Mouse (Mus musculus) intestine, postnatal 0 days (tissue): ENCODE data around the gene Wwp2. TPM values are rescaled to one million over a fixed set of nuclear protein-coding genes. Genes with fewer than 3 reads are reported as not detected.

Experiments
- ATAC-seq: fragments of 200-750 bp; cut with Nextera tagmentation; 2 replicates; pipeline ENCODE4 v1.8.0; 2017; ENCODE audit warnings: mild to moderate bottlenecking, moderate TSS enrichment, moderate library complexity
- H3K27ac ChIP-seq: fragments of 300-500 bp; sonication (generic); 2 replicates; pipeline ENCODE4 v1.5.1; 2014; ENCODE audit warnings: mild to moderate bottlenecking, low read depth, low read length, moderate library complexity
- H3K27me3 ChIP-seq: fragments of 300-500 bp; sonication (generic); replicated peaks from 2 replicates; pipeline ENCODE4 v1.6.1; 2014; ENCODE audit warnings: low read length, mixed read lengths; ENCODE audit not compliant: control insufficient read depth, insufficient read depth
- H3K36me3 ChIP-seq: fragments of 300-500 bp; sonication (generic); 2 replicates; pipeline ENCODE4 v1.6.1; 2014; ENCODE audit warnings: mild to moderate bottlenecking, moderate library complexity; ENCODE audit not compliant: control insufficient read depth, insufficient read depth
- H3K4me1 ChIP-seq: fragments of 300-500 bp; sonication (generic); replicated peaks from 2 replicates; pipeline ENCODE4 v1.6.1; 2014; ENCODE audit warnings: antibody characterized with exemption, low read length, mixed read lengths; ENCODE audit not compliant: control insufficient read depth, insufficient read depth
- H3K4me2 ChIP-seq: fragments of 300-500 bp; sonication (generic); replicated peaks from 2 replicates; pipeline ENCODE4 v1.6.1; 2014; ENCODE audit warnings: low read depth, mild to moderate bottlenecking, moderate library complexity
- H3K4me3 ChIP-seq: fragments of 300-500 bp; sonication (generic); 2 replicates; pipeline ENCODE4 v1.5.1; 2014; ENCODE audit warnings: low read depth, low read length
- H3K9ac ChIP-seq: fragments of 300-500 bp; sonication (generic); 2 replicates; pipeline ENCODE4 v1.6.1; 2014; ENCODE audit warnings: mild to moderate bottlenecking, low read depth, low read length
- H3K9me3 ChIP-seq: fragments of 300-500 bp; sonication (generic); 2 replicates; pipeline ENCODE4 v1.6.1; 2016; ENCODE audit warnings: mixed run types; ENCODE audit not compliant: control insufficient read depth
- CTCF ChIP-seq: sonication (generic); IDR thresholded peaks from 2 replicates; pipeline ENCODE4 v1.5.1; 2016; ENCODE audit warnings: low read depth, mild to moderate bottlenecking, control low read depth, antibody characterized with exemption, moderate library complexity
- WGBS: fragments of 180-500 bp; shearing (Covaris S2); extraction: QIAGEN DNeasy Blood & Tissue Kit; methylation state at CpG from one replicate; pipeline ENCODE4 v1.1.7; 2014; 5-methylcytosine and 5-hydroxymethylcytosine counted together
- polyA plus RNA-seq: library from polyadenylated mRNA; unstranded; fragments of >200 nt; fragmentation: Nextera tagmentation; extraction: Ambion mirVana; gene quantifications from 2 replicates; pipeline ENCODE4 v1.2.1, GENCODE M21; 2015

Gene Wwp2
- polyA plus RNA-seq, 1 experiment from 2014 or later: 37.4 TPM

DNA sequence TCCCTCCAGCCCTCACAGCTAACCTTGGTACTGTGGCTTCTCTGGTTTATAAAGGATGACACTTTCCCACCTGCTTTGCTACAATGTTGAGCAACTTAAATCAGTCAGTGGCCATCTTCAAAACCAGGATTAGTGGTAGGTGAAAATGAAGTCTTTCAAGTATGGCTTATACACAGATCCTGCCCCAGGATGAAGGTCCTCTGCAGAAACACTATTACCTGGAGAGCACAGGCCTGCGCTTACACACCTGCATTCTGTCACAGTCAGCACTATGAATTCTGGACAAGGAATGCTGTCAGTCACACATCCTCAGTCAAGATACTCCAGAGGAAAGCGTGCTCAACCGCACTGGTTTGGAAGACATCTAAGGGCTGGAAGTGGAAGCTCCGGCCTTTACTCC, 145.4 kb downstream of the Wwp2 start:
- H3K36me3 ChIP-seq: peaks cover 70% of the 10 kb centered on the region
- no peak overlapping the region for H3K4me3 ChIP-seq
- no peak for TF ChIP-seq CTCF
- WGBS: 91% methylated on average over 4 of the region's 4 CpGs
- 0 out of 2 replicates have a peak, but pooled peaks cover under 1% of the 10 kb centered on the region for H3K4me1 ChIP-seq
- no peak overlapping the region for H3K9ac ChIP-seq
- H3K9me3 ChIP-seq: no peaks in the 10 kb centered on the region
- H3K27me3 ChIP-seq: no peaks in the 10 kb centered on the region
- ATAC-seq: no peak
- no peak overlapping the region for H3K27ac ChIP-seq
- H3K4me2 ChIP-seq: no peak overlapping the region

DNA sequence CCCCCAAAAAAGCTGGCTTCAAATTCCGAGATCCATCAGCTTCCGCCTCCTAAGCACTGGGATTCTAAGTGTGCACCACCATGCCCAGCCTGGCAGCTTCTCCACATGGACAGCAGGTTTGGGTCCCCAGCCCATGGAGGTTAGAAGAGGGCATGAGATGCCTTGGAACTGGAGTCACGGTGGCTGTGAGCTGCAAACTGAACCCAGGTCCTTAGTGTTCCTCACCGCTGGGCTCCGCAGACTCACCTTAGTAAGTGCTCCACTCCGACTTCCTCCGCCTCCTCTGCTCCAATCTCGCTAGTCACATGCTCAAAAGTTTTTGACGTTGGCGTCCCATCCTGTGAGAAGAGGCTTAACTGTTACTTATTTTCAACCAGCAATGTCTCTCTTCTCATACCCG, 146.0 kb downstream of the Wwp2 start:
- no peaks in the 10 kb centered on the region for H3K4me1 ChIP-seq
- ATAC-seq: no peak
- WGBS: 90% methylated on average over 11 of the region's 11 CpGs
- no peak overlapping the region for H3K4me3 ChIP-seq
- no peak overlapping the region for H3K4me2 ChIP-seq
- H3K27me3 ChIP-seq: no peaks in the 10 kb centered on the region
- no peak overlapping the region for H3K9ac ChIP-seq
- H3K36me3 ChIP-seq: peaks cover 70% of the 10 kb centered on the region
- no peak overlapping the region for H3K27ac ChIP-seq
- H3K9me3 ChIP-seq: no peaks in the 10 kb centered on the region
- TF ChIP-seq CTCF: no peak

DNA sequence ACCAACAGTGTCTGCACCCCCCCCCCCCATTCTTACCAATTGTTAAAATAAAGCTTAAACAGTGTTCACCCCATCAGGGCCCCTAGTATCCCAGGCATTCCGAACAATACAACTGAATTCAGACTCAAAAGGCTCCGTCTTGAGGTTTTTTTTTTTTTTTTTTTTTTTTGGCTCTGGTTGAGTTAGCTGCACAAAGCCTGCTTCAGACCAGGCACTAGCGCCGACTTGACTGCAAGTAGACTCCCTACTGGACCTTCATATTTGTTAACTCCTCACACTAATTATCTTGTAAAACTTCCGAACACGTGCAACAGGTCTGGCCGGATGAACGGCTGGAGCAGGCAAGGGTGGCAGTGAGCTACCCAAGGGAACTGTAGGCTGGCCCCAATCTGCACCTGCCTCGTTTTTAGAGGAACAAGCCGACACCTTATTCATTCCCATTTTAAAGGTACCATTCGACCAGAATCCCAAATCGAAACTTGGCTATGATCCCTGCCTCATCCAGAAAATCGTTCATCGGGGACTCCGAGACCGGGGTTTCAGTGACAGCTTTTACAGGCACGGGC, 151.3 kb downstream of the Wwp2 start:
- H3K4me3 ChIP-seq: peak overlapping the region; percentile 78
- H3K4me2 ChIP-seq: peak overlapping the region; percentile 68
- under 1% methylated on average over 17 of the region's 17 CpGs for WGBS
- no peaks in the 10 kb centered on the region for H3K9me3 ChIP-seq
- H3K27me3 ChIP-seq: no peaks in the 10 kb centered on the region
- no peak for TF ChIP-seq CTCF
- peak overlapping the region; percentile 78 for H3K9ac ChIP-seq
- peaks cover 36% of the 10 kb centered on the region for H3K36me3 ChIP-seq
- H3K27ac ChIP-seq: peak overlapping the region; percentile 47; the same call in 1 of the 2 replicates
- H3K4me1 ChIP-seq: no peaks in the 10 kb centered on the region
- ATAC-seq: peak; percentile 40

DNA sequence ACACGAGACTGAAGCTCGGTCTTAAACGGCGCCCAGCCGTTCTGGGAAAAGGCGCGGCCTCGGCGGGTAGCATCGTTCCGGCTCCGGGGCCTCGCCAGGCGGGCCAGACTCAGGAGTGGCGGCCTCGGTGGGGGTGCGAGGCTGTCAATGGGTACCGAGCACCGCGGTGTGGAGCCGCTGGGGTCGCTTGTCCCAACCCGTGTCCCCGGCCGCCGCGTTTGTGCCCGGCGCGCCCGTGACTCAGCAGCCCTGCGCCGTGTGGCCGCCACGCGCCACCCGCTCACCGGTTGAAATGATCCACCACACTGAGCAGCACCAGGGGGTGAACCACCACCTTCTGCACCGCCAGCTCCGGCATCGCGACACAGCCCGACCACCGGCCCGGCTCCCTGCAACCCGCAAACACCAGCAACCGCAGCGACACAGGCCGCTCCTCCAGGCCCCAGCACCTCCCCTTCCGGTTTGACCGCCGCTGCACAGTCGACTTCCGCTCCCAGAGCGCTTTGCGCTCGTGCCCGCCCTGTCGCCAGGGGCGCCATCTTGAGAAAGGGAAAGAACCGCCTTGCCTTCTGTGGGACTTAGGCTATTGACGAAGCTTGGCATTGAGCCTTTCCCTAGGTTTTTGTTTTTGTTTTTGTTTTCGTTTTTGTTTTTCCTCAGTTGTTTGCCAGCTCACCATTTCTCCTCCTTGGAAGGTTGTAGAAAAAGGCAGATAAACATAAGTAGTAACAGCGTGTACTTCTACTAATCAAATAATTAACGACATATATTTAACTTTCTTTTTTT, 152.0 kb downstream of the Wwp2 start, which contains the start of gene Psmd7:
Gene Psmd7 (minus strand): TSS at position 470 of the 786 bp plus-strand sequence.
- peak; percentile 57 for TF ChIP-seq CTCF
- Histone ChIP-seq H3K9me3 (no peaks in the 10 kb centered on the region), H3K4me1 (no peaks in the 10 kb centered on the region), H3K27ac (peak within 1 kb of the TSS; percentile 47; the same call in 1 of the 2 replicates), H3K4me3 (peak within 1 kb of the TSS; percentile 78), H3K4me2 (peak within 1 kb of the TSS; percentile 68), H3K36me3 (peaks cover 30% of the 10 kb centered on the region), H3K9ac (peak within 1 kb of the TSS; percentile 78), H3K27me3 (no peaks in the 10 kb centered on the region)
- 2% methylated on average over 65 of the region's 65 CpGs for WGBS
- peak; percentile 95 for ATAC-seq

DNA sequence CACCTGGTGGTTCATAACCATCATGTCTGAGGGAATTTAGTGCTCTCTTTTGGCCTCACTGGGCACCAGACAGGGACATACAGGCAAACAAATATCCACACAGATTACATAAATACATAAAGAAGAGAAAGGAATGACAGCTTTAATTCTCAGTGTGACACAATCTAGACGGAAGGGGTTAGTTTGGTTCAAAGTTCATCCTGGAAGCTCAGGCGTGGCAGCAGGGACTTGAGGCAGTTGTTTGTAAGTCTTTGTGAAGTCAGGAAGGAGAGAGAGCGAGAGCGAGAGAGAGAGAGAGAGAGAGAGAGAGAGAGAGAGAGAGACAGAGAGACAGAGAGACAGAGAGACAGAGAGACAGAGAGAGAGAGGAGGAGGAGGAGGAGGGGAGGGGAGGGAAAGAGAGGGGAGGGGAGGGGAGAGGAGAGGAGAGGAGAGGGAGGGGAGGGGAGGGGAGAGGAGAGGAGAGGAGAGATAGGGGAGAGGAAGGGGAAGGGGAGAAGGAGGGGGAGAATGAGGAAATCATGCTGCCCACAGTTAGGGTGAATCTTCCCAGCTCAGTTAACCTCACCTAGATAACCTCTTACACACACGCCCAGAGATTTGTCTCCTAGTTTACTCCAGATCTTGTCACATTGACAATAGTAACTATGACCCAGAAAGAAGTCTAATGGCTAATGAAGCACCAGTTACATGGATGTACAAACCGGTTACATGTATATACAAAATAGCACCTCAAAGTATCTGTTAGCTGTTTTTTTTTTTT, 158.0 kb downstream of the Wwp2 start:
- no peak for TF ChIP-seq CTCF
- no peak overlapping the region for H3K4me2 ChIP-seq
- no peak overlapping the region for H3K4me3 ChIP-seq
- 25% methylated on average over 6 of the region's 6 CpGs for WGBS
- H3K9ac ChIP-seq: no peak overlapping the region
- no peaks in the 10 kb centered on the region for H3K4me1 ChIP-seq
- no peaks in the 10 kb centered on the region for H3K27me3 ChIP-seq
- H3K36me3 ChIP-seq: no peaks in the 10 kb centered on the region
- no peaks in the 10 kb centered on the region for H3K9me3 ChIP-seq
- peak; percentile 69 for ATAC-seq
- H3K27ac ChIP-seq: no peak overlapping the region

DNA sequence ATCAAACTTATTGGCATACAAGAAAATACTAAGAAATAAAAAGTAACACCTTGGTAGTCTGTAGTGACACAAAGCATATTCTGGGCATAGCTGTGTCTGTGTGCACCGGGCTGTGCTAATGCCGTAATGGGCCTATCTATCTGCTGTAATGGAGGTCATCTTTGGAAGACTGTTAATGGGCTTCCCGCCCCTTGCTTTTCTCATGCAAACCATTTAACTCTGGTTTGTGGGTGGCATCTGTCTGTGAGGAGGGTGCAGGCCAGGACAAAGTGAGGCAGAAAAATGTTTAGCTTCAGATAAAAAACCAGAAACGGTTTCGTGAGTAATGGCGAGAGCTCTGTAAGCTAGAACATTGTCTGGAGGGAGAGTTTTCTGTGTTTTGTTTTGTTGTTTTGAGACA, 158.7 kb downstream of the Wwp2 start:
- TF ChIP-seq CTCF: no peak
- Histone ChIP-seq H3K4me2 (no peak overlapping the region), H3K4me1 (no peaks in the 10 kb centered on the region), H3K9ac (no peak overlapping the region), H3K4me3 (no peak overlapping the region), H3K27me3 (no peaks in the 10 kb centered on the region), H3K27ac (no peak overlapping the region), H3K9me3 (no peaks in the 10 kb centered on the region), H3K36me3 (no peaks in the 10 kb centered on the region)
- ATAC-seq: no peak
- WGBS: 83% methylated on average over 6 of the region's 6 CpGs
